Mouse (Mus musculus): ENCODE measurements around the gene Clec5a. TPM values are rescaled to one million over a fixed set of nuclear protein-coding genes. Genes with fewer than 3 reads are reported as not detected.

Gene Clec5a
- not detected for total RNA-seq (2023)

DNA sequence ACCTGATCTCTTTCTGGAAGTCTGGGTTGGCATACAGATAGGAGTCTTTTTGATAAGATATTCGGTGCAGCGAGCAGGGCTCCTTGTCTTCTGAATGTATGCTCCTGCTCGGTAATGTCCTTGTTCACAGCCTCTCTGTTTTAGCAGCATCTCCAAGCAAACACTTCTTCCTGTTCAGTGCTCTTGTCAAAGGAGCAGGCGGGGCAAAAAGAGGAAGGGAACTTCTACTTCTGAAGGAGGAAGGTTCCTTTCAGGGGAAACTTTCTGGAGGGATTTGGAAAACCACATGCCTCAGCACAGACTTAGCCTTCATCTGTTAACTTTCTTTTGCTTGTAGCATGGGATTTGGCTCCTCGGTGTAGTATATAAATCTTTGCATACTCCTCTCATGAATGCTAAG lies at the start of gene Clec5a:
TSS of gene Clec5a (minus strand) at position 177 of the 400 bp plus-strand sequence.

DNA sequence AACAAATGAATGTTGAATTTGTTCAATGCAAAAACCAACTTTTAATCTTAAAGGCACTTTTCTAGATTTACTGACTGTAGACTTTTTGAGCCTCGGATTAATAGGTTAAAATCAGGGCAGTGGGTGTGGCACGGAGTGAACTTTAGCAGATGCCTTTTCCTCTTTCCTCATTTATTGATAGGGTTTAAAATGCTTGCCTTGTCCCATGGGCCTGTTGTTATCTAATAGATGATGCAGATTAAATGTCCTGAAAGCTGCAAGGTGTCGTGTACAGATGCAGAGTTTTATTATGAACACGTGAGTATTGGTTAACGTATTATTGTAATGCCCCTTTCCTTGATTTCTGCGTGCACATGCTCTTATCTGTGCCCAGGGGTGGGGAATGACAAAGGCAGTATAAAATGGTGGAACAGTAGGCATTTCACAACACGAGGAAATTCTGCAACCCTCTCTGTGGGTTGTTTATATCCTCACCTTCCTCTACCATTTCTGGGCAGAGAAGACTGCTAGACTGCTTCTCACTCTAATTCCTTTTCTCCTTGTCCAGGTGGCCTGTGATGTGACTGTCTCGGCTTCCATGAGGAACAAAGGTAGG lies 42.9 kb upstream of the Clec5a start, which contains the start of gene Mgam:
TSS of gene Mgam (plus strand) at position 426 of the 595 bp plus-strand sequence.

DNA sequence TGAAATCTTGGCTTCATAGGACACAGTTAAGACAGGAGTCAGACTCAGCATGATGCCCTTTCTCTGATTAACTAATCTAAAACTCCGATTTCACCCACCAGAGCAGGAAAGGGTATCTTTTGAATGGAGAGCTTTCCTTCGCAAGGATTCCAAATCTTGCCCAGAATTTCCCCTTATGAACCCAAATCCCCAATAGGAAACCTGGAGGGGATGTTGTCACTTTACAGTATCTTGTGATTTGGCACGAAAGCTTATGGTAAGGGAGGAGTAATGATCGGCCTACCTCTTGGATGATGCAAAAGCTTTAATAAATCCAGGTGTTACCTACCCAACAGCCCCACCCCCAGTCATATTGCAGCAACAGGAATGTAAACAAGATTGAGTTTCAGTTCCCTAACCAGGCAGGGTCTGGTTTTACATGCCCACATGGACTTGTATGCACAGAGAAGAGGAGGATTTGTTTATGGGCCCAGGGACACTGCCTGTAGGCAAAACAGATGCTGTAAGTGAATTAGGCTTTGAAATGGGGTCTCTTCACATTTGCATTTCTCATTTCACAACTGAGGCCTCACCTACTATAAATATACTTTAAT lies 27.7 kb upstream of the Clec5a start, which contains the start of gene Tas2r138:
TSS of gene Tas2r138 (minus strand) at position 51 of the 593 bp plus-strand sequence.

DNA sequence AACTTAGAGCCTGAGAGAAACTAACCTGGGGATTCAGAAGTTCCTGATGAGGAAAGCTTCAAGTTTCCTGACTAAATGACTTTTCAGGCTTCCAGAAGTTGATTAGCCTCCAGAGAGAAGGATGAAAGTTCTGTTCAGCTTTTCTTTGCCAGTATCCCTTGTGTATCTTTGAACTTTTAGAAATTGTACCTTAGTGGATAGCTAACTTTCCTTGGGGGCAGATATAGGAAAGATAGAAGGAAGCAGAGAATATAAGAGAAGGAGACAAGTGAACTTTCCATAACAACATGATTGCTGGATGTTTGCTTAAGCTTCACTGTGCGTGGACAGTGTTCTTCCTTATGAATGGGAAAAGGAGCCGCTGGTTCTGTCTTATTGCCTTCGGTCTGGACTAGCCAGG lies 16.4 kb downstream of the Clec5a start, which contains the start of gene Olfr460:
TSS of gene Olfr460 (plus strand) at position 301 of the 400 bp plus-strand sequence.

DNA sequence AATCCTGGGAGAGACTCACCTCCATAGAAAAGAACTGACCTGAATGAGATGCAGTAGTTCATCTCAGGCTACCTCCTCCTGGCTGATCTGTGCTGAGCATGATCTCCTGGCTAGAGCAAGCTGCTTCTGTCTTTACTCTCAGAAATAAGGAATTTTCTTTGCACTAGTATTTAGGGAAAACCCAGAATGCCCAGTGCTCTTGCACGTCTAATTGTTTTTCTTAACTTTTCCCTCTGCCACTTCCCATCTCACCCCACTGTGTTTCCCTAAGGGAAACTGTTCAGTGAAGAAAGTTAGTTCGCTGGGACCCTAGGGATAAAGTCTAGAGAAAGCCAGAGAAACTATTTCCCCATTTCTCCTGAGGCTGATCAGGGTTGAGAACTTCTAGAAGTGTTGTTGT lies 30.7 kb downstream of the Clec5a start, which contains the start of gene Olfr461:
TSS of gene Olfr461 (minus strand) at position 101 of the 400 bp plus-strand sequence.

Other genes with a start within 250 kb of the Clec5a start
- gene E330009J07Rik, start 149.7 kb downstream of the Clec5a start, total RNA-seq (2023): 22.2 TPM
- gene Wee2, start 146.7 kb downstream of the Clec5a start, total RNA-seq (2023): not detected
- 57.3 TPM for gene Ssbp1, start 114.5 kb downstream of the Clec5a start, total RNA-seq (2023)
- not detected for gene Tas2r137, start 94.6 kb downstream of the Clec5a start, total RNA-seq (2023)
- not detected for gene Tas2r108, start 92.3 kb downstream of the Clec5a start, total RNA-seq (2023)
- not detected for gene Prss37, start 66.3 kb downstream of the Clec5a start, total RNA-seq (2023)
- gene Olfr461, start 30.8 kb downstream of the Clec5a start, total RNA-seq (2023): not detected
- not detected for gene Olfr460, start 16.3 kb downstream of the Clec5a start, total RNA-seq (2023)
- not detected for gene Tas2r138, start 27.5 kb upstream of the Clec5a start, total RNA-seq (2023)
- 0.15 TPM for gene Mgam, start 43.0 kb upstream of the Clec5a start, total RNA-seq (2023)

Measured in CD4-positive naive resting alpha-beta T cell, adult 57 days (primary cell).